Mouse (Mus musculus): ENCODE results near the gene Fam169b.

Fam169b gene

DNA sequence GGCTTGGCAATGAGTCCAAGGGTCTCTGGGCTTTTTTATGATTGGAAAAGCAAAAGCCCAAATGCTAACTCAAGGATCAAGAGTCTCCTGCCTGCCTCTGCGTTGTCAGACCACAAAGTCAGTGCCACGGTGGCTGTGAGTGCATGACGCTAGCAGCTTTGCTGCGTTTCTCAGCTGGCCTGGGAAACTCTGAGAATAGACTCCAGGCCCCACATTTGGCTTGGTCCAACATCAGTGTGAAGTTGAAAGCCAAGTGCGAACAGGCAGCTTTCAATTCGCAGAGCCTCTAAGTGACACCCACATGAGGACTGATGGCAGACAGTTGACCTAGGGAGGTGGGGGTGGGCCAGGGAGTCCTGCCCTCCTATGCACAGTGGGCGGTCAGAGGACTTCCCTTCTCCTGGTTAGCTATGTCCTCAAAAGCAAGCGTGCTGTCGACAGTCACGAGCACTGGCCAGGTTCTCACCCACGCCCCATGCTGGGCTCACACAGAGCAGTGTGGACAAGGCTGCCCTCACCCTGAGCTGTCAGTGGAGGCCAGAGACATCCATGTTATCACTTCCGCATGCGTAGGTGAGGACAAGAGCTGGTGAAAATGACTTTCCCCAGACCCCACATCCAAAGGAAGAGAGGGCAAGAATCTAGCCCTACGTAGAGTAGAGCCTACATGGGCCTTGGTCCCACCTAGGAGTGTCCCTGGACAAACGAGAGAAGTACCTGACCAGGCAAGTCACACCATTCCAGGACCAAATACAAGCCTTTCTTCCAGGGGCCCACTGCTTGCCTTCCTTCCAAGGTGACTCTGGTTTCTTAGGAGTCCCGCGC is 15.1 kb upstream of the Fam169b start:
- CTCF ChIA-PET, result interaction anchor here in 2 of 4 experiments (0.6 to 1.2 kb wide), 3 partner anchors 11 to 44 kb away, joined by 3 to 9 read pairs (median 5); no protein-coding TSS in a partner anchor
- POLR2A ChIA-PET, result interaction anchor here in 3 of 4 experiments (0.6 to 17.9 kb wide), 25 partner anchors 8 to 1778 kb away, joined by 3 to 307 read pairs (median 5); partner anchors contain the start of gene Fam169b (in 2 of the 3)

GRCm38 (mm10) chr7:68259523-68260081 is 14.0 kb upstream of the Fam169b start:
- ChIA-PET POLR2A (interaction anchor here (0.5 to 17.9 kb wide), 33 partner anchors 9 to 593 kb away, joined by 3 to 307 read pairs (median 5); partner anchors contain the start of genes Fam169b (in 2 of the 4) and Igf1r (in 1 of the 4)), CTCF (interaction anchor here in 3 of 4 experiments (0.5 to 1.4 kb wide), 3 partner anchors 43 to 1548 kb away, joined by 3 to 6 read pairs (median 3); no protein-coding TSS in a partner anchor)

GRCm38 (mm10) chr7:68262612-68263200 is 10.9 kb upstream of the Fam169b start:
- POLR2A ChIA-PET, result interaction anchor here in 3 of 4 experiments (0.7 to 17.9 kb wide), 6 partner anchors 13 to 40 kb away, joined by 4 to 307 read pairs (median 6); partner anchors contain the start of gene Fam169b (in 1 of the 3)
- CTCF ChIA-PET, result interaction anchor here in 1 of 4 experiments (1.9 kb wide), 1 partner anchor 40 kb away, joined by 5 read pairs; no protein-coding TSS in a partner anchor

GRCm38 (mm10) chr7:68263346-68264027 is 10.2 kb upstream of the Fam169b start:
- ChIA-PET CTCF (interaction anchor here in 3 of 4 experiments (0.6 to 1.9 kb wide), 3 partner anchors 14 to 39 kb away, joined by 3 to 5 read pairs (median 3); no protein-coding TSS in a partner anchor), POLR2A (interaction anchor here in 3 of 4 experiments (0.6 to 17.9 kb wide), 9 partner anchors 10 to 301 kb away, joined by 3 to 307 read pairs (median 6); partner anchors contain the start of gene Fam169b (in 2 of the 3))

DNA sequence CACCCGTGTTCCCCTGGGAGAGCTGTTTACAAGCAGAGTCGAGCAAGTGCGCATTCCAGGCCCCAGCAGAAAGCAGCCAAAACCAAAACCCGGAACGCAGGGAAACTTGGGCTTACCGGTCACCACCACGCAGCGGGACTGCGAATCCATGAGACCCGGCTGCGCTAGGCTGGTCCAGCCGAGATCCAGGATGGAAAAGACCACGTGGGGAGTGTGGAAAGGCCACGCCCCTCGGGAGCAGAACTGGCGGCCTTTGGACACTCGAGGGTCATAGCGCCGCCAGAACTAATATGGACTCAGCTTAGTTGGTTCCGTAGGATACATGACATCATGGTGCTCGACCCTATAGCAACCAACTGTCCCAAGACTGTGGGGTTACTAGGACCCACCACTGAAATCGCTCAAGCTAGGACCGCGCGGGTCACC is 9.6 kb upstream of the Fam169b start, which contains the start of gene Pgpep1l:
TSS of gene Pgpep1l (minus strand) at position 206 of the 426 bp plus-strand sequence.
- POLR2A ChIA-PET, result interaction anchor here (0.6 to 17.9 kb wide), 19 partner anchors 9 to 1781 kb away, joined by 3 to 307 read pairs (median 4); partner anchors contain the start of gene Fam169b (in 2 of the 4)
- CTCF ChIA-PET, result interaction anchor here in 3 of 4 experiments (0.6 to 1.9 kb wide), 4 partner anchors 13 to 38 kb away, joined by 3 to 5 read pairs (median 3); no protein-coding TSS in a partner anchor

DNA sequence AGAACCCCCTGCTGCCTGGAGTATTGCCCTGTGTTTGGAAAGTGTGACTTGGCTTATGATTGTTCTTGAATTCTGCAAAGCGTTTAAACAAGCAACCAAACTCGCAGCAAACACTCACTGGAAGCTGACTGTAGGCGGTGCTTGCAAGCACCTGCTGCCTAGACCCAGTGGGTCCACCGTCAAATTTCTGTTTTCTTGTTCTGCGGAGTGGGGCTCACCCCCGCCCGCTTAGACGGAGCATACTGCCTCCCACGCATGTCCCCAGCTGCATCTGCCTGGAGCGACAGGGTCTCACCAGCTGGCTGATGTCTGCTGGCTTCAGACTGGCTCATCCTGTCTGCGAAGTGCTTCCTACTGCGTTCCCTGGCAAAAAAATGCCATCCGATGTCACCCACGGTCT is 9.1 kb upstream of the Fam169b start:
- POLR2A ChIA-PET, result interaction anchor here (0.6 to 17.9 kb wide), 21 partner anchors 9 to 1782 kb away, joined by 3 to 307 read pairs (median 4); partner anchors contain the start of gene Fam169b (in 2 of the 4)

DNA sequence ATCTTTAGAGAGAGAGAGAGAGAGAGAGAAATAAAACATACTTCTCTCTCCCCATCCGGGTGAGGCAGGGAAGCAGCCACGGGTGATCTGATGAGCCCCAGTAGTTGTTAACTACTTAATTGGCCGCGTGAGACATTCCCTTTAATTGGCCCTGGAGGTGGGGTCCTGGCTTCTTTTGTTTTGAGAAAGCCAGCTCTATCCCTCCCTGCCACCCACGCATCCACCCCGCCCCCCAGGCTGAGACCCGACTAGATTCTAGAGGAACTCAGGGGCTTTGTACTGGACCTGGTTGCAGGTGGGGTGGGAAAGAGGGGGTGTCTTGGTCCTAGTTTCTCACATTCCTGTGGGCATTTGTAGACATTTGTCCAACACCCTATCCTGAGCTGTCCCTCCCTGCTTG is 8.2 kb upstream of the Fam169b start:
- ChIA-PET CTCF (interaction anchor here in 1 of 4 experiments (0.6 to 0.7 kb wide), 2 partner anchors 9 to 35 kb away, joined by 3 to 5 read pairs; no protein-coding TSS in a partner anchor), POLR2A (interaction anchor here (0.9 to 17.9 kb wide), 10 partner anchors 9 to 52 kb away, joined by 3 to 307 read pairs (median 6); partner anchors contain the start of gene Fam169b (in 1 of the 4))

More for the DNA sequence above, 9.1 kb upstream of the Fam169b start:
- CTCF ChIA-PET, result interaction anchor here in 3 of 4 experiments (0.6 to 1.9 kb wide), 4 partner anchors 13 to 38 kb away, joined by 3 to 5 read pairs (median 3); no protein-coding TSS in a partner anchor

DNA sequence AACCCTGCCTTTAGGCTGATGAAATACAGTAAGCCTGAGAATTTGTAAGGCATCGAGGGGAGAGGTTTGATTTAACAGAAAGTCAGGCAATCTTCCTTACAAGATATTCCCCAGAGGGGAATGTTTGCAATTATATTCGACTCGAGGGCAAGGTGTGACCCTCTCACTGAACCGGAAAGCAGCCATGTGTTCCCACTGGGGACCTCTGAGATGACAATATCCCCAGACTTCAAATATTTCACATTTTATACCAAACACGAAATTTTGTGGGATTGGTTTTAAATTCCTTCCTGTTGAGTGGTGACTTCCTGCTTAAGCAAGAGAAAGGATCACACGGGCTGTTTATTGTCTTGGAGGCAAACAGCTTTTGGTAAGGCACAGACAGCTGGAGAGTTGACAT is 6.9 kb upstream of the Fam169b start:
- ChIA-PET CTCF (no interaction called here), POLR2A (interaction anchor here in 2 of 4 experiments (2.1 to 17.9 kb wide), 2 partner anchors 10 to 11 kb away, joined by 8 to 307 read pairs; partner anchors contain the start of gene Fam169b (in 1 of the 2))

- ChIA-PET POLR2A (interaction anchor here in 2 of 4 experiments (0.6 to 17.9 kb wide), 3 partner anchors 8 to 31 kb away, joined by 3 to 307 read pairs (median 307); partner anchors contain the start of genes Fam169b (in 1 of the 2) and Pgpep1l (in 1 of the 2)), CTCF (interaction anchor here in 2 of 4 experiments (0.6 to 0.7 kb wide), 3 partner anchors 12 to 42 kb away, joined by 5 to 9 read pairs (median 5); no protein-coding TSS in a partner anchor)
Measured at GRCm38 (mm10) chr7:68270551-68270950, 3.1 kb upstream of the Fam169b start.

- POLR2A ChIA-PET, result interaction anchor here in 3 of 4 experiments (0.6 to 17.9 kb wide), 4 partner anchors 6 to 461 kb away, joined by 6 to 307 read pairs (median 157); partner anchors contain the start of genes Fam169b (in 1 of the 3) and Pgpep1l (in 1 of the 3)
- CTCF ChIA-PET, result interaction anchor here in 1 of 4 experiments (0.5 kb wide), 1 partner anchor 10 kb away, joined by 3 read pairs; no protein-coding TSS in a partner anchor
Measured at GRCm38 (mm10) chr7:68271816-68272215, 1.8 kb upstream of the Fam169b start.

- POLR2A ChIA-PET, result interaction anchor here in 2 of 4 experiments (1.0 to 17.6 kb wide), 8 partner anchors 8 to 320 kb away, joined by 3 to 307 read pairs (median 4); partner anchors contain the start of gene Pgpep1l (in 2 of the 2)
- CTCF ChIA-PET, result no interaction called here
Measured at GRCm38 (mm10) chr7:68272607-68273006, 1.0 kb upstream of the Fam169b start.

- ChIA-PET CTCF (interaction anchor here in 1 of 4 experiments (0.7 kb wide), 1 partner anchor 516 kb away, joined by 3 read pairs; no protein-coding TSS in a partner anchor), POLR2A (interaction anchor here in 3 of 4 experiments (0.6 to 17.6 kb wide), 6 partner anchors 9 to 526 kb away, joined by 3 to 307 read pairs (median 6); partner anchors contain the start of gene Pgpep1l (in 1 of the 3))
Measured at GRCm38 (mm10) chr7:68274218-68274617, 579 bp downstream of the Fam169b start.

DNA sequence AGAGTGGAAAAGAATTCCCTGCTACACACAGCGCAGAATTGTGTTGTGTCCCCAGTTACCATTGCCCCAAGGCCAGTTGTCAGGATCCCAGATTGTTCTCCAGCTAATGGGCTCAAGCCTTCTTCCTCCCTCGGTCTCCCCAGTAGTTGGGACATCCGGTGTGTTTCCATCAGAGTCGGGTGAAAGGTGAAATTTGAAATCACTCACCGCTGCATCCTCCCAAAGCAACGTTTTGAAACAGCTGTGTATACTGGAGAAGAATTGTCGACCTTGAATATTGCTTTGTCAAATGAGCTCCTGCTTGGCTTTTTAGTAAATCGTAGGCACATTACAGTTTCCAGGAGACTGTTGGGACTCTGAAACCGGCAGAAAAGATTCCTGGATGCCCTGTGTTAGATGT is 1.3 kb downstream of the Fam169b start:
- CTCF ChIA-PET, result interaction anchor here in 1 of 4 experiments (0.9 to 2.8 kb wide), 2 partner anchors 28 to 325 kb away, joined by 3 to 12 read pairs; no protein-coding TSS in a partner anchor

DNA sequence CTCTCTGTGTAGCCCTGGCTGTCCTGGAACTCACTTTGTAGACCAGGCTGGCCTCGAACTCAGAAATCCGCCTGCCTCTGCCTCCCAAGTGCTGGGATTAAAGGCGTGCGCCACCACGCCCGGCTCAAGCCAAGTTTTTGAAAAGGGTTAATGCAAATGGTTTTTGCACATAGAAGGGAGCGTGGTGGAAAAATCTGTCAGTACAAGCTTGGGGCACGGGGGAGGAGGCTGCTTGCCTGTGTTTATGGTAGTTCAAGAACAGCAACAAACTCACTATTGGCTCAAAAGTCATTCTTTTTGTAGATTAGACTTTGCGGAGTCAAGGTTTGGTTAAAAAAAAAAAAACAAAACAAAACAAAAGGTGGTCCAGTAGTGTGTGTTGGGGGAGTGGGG is 1.8 kb downstream of the Fam169b start:
- POLR2A ChIA-PET, result interaction anchor here (0.6 to 17.6 kb wide), 15 partner anchors 9 to 860 kb away, joined by 3 to 307 read pairs (median 5); partner anchors contain the start of genes Igf1r (in 1 of the 4) and Pgpep1l (in 1 of the 4)
- CTCF ChIA-PET, result interaction anchor here in 2 of 4 experiments (0.9 to 2.8 kb wide), 3 partner anchors 27 to 325 kb away, joined by 3 to 12 read pairs (median 3); no protein-coding TSS in a partner anchor

More for the DNA sequence above, 1.3 kb downstream of the Fam169b start:
- POLR2A ChIA-PET, result interaction anchor here (0.7 to 17.6 kb wide), 9 partner anchors 9 to 471 kb away, joined by 3 to 307 read pairs (median 6); partner anchors contain the start of genes Igf1r (in 1 of the 4) and Pgpep1l (in 1 of the 4)

DNA sequence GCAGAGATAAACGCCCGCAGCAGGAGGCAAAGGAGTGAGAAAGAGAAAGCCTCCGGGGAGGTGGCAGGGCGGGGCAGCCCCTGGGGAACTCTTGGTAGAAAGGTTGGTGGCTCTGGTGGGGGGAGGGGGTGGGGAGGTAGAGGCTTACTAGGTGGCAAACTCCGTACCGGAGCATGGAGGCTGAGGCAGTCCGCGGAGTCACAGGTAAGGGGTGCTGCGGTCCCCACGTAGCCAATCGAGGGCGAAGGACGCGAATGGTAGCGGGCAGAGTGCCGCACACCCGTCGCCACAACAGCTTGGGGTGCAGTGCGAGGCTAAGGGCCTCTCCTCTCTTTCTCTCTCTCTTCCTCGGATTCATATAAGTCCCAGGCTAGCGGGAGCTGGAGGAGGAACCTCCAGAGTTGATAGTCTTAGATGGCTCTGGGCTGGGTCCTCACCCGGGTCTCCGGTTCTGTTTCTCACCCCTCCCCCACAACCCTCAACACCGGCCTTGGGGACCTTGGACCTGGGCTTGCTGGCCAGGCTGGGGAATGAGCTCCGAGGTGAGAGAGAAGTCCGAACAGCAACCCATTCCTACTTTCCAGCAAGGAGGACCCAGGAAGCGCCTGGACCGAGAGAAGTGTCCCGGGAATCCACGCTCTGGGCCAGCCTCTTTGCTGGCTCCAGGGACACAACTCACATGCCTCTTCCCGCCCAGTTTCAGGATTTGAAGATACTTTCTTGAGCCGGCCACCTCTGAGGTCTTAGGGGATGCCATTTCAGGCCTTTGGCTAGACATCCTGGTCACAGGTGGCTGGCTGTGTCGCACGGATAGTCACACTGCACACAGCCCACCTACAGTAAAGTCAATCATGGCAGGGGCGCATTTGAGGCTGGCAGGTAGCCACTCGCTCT is 2.4 kb downstream of the Fam169b start:
- POLR2A ChIA-PET, result interaction anchor here (0.6 to 17.6 kb wide), 27 partner anchors 8 to 861 kb away, joined by 3 to 307 read pairs (median 4); partner anchors contain the start of genes Pgpep1l (in 2 of the 4) and Igf1r (in 1 of the 4)
- CTCF ChIA-PET, result interaction anchor here in 2 of 4 experiments (1.2 to 2.8 kb wide), 2 partner anchors 26 to 27 kb away, joined by 3 to 12 read pairs; no protein-coding TSS in a partner anchor

Data from embryonic stem cell, embryonic (primary cell).